Mouse (Mus musculus): Measurements from ENCODE around the gene Pafah1b3. TPM values are rescaled to one million over a fixed set of nuclear protein-coding genes. Genes with fewer than 3 reads are reported as not detected.
"Not testable (repeated sequence)": the region's sequence is repeated elsewhere in the genome, so short reads cannot be mapped to it uniquely, and the experiment has no call there.

Gene Pafah1b3
- polyA plus RNA-seq, 1 experiment from 2014 or later, result 91.9 TPM

- Histone ChIP-seq H3K9ac (ENCODE audit: low read depth, low read length) (no peak overlapping the region), H3K27ac (ENCODE audit: low read depth, low read length) (no peak overlapping the region), H3K27me3 (replicated peaks; ENCODE audit: control insufficient read depth, insufficient read depth, low read length) (no peaks in the 10 kb centered on the region), H3K4me2 (replicated peaks; ENCODE audit: low read depth) (no peak overlapping the region), H3K9me3 (ENCODE audit: control insufficient read depth) (no peaks in the 10 kb centered on the region), H3K36me3 (ENCODE audit: control insufficient read depth, insufficient read depth) (peaks cover 8% of the 10 kb centered on the region; the same call in 1 of the 2 replicates), H3K4me1 (replicated peaks; ENCODE audit: control insufficient read depth, insufficient read depth, low read length) (no peaks in the 10 kb centered on the region), H3K4me3 (ENCODE audit: low read depth, low read length) (no peak overlapping the region)
- ATAC-seq, result no peak
- no peak for TF ChIP-seq CTCF (IDR thresholded peaks at IDR 0.05; ENCODE audit: low read depth)
- 85% methylated on average over 8 of the region's 8 CpGs for WGBS
Observed at GRCm38 (mm10) chr7:25326233-25326632, 28.4 kb upstream of the Pafah1b3 start.

GRCm38 (mm10) chr7:25325431-25325830 is 27.6 kb upstream of the Pafah1b3 start:
- H3K36me3 ChIP-seq (ENCODE audit: control insufficient read depth, insufficient read depth); H3K9ac ChIP-seq (ENCODE audit: low read depth, low read length); H3K4me3 ChIP-seq (ENCODE audit: low read depth, low read length); H3K27ac ChIP-seq (ENCODE audit: low read depth, low read length); H3K27me3 ChIP-seq (replicated peaks; ENCODE audit: control insufficient read depth, insufficient read depth, low read length); H3K9me3 ChIP-seq (ENCODE audit: control insufficient read depth); H3K4me2 ChIP-seq (replicated peaks; ENCODE audit: low read depth); ATAC-seq; H3K4me1 ChIP-seq (replicated peaks; ENCODE audit: control insufficient read depth, insufficient read depth, low read length): not testable (repeated sequence)
- 87% methylated on average over 6 of the region's 6 CpGs for WGBS

GRCm38 (mm10) chr7:25323219-25323618 is 25.4 kb upstream of the Pafah1b3 start:
- Histone ChIP-seq H3K4me3 (ENCODE audit: low read depth, low read length) (no peak overlapping the region), H3K4me2 (replicated peaks; ENCODE audit: low read depth) (no peak overlapping the region), H3K27ac (ENCODE audit: low read depth, low read length) (no peak overlapping the region), H3K27me3 (replicated peaks; ENCODE audit: control insufficient read depth, insufficient read depth, low read length) (no peaks in the 10 kb centered on the region), H3K9ac (ENCODE audit: low read depth, low read length) (no peak overlapping the region), H3K36me3 (ENCODE audit: control insufficient read depth, insufficient read depth) (no peaks in the 10 kb centered on the region), H3K9me3 (ENCODE audit: control insufficient read depth) (no peaks in the 10 kb centered on the region), H3K4me1 (replicated peaks; ENCODE audit: control insufficient read depth, insufficient read depth, low read length) (no peaks in the 10 kb centered on the region)
- no peak for ATAC-seq
- TF ChIP-seq CTCF (IDR thresholded peaks at IDR 0.05; ENCODE audit: low read depth), result no peak
- WGBS, result 85% methylated on average over 2 of the region's 2 CpGs

GRCm38 (mm10) chr7:25322058-25322484 is 24.3 kb upstream of the Pafah1b3 start:
- Histone ChIP-seq H3K4me2 (replicated peaks; ENCODE audit: low read depth) (0 out of 2 replicates have a peak overlapping the region, but pooled peaks have one; percentile 13), H3K9me3 (ENCODE audit: control insufficient read depth) (no peaks in the 10 kb centered on the region), H3K36me3 (ENCODE audit: control insufficient read depth, insufficient read depth) (no peaks in the 10 kb centered on the region), H3K9ac (ENCODE audit: low read depth, low read length) (no peak overlapping the region), H3K4me3 (ENCODE audit: low read depth, low read length) (no peak overlapping the region), H3K4me1 (replicated peaks; ENCODE audit: control insufficient read depth, insufficient read depth, low read length) (0 out of 2 replicates have a peak, but pooled peaks cover 4% of the 10 kb centered on the region), H3K27me3 (replicated peaks; ENCODE audit: control insufficient read depth, insufficient read depth, low read length) (no peaks in the 10 kb centered on the region), H3K27ac (ENCODE audit: low read depth, low read length) (no peak overlapping the region)
- peak; percentile 15; the same call in 1 of the 2 replicates for ATAC-seq
- WGBS, result 26% methylated on average over 6 of the region's 6 CpGs
- TF ChIP-seq CTCF (IDR thresholded peaks at IDR 0.05; ENCODE audit: low read depth), result no peak

GRCm38 (mm10) chr7:25317446-25317999 is 19.7 kb upstream of the Pafah1b3 start:
- H3K9ac ChIP-seq (ENCODE audit: low read depth, low read length), result peak overlapping the region; percentile 70
- H3K4me3 ChIP-seq (ENCODE audit: low read depth, low read length), result peak overlapping the region; percentile 70
- H3K27ac ChIP-seq (ENCODE audit: low read depth, low read length), result peak overlapping the region; percentile 30; the same call in 1 of the 2 replicates
- no peaks in the 10 kb centered on the region for H3K36me3 ChIP-seq (ENCODE audit: control insufficient read depth, insufficient read depth)
- 12% methylated on average over 21 of the region's 21 CpGs for WGBS
- 0 out of 2 replicates have a peak, but pooled peaks cover 4% of the 10 kb centered on the region for H3K4me1 ChIP-seq (replicated peaks; ENCODE audit: control insufficient read depth, insufficient read depth, low read length)
- H3K9me3 ChIP-seq (ENCODE audit: control insufficient read depth), result no peaks in the 10 kb centered on the region
- no peak for TF ChIP-seq CTCF (IDR thresholded peaks at IDR 0.05; ENCODE audit: low read depth)
- H3K4me2 ChIP-seq (replicated peaks; ENCODE audit: low read depth), result peak overlapping the region; percentile 89
- ATAC-seq, result no peak
- peaks cover 34% of the 10 kb centered on the region for H3K27me3 ChIP-seq (replicated peaks; ENCODE audit: control insufficient read depth, insufficient read depth, low read length)

- no peaks in the 10 kb centered on the region for H3K36me3 ChIP-seq (ENCODE audit: control insufficient read depth, insufficient read depth)
- peak within 1 kb of the TSS; percentile 89 for H3K4me2 ChIP-seq (replicated peaks; ENCODE audit: low read depth)
- peak; percentile 95 for ATAC-seq
- H3K9ac ChIP-seq (ENCODE audit: low read depth, low read length), result peak within 1 kb of the TSS; percentile 70
- TF ChIP-seq CTCF (IDR thresholded peaks at IDR 0.05; ENCODE audit: low read depth), result peak; percentile 95
- peak within 1 kb of the TSS; percentile 70 for H3K4me3 ChIP-seq (ENCODE audit: low read depth, low read length)
- peaks cover 38% of the 10 kb centered on the region for H3K27me3 ChIP-seq (replicated peaks; ENCODE audit: control insufficient read depth, insufficient read depth, low read length)
- H3K9me3 ChIP-seq (ENCODE audit: control insufficient read depth), result no peaks in the 10 kb centered on the region
- peak within 1 kb of the TSS; percentile 30 for H3K27ac ChIP-seq (ENCODE audit: low read depth, low read length)
- 1% methylated on average over 52 of the region's 52 CpGs for WGBS
- H3K4me1 ChIP-seq (replicated peaks; ENCODE audit: control insufficient read depth, insufficient read depth, low read length), result 0 out of 2 replicates have a peak, but pooled peaks cover 4% of the 10 kb centered on the region
Observed at GRCm38 (mm10) chr7:25316532-25317445, 19.0 kb upstream of the Pafah1b3 start, which contains the start of gene Megf8. Megf8 (plus strand) TSS chr7:25317164.

Measured in intestine, postnatal 0 days (tissue).